Mouse (Mus musculus) CH12.LX (cell line): ENCODE data around the gene Gsto1.

ENCODE experiments used
- CHD1 ChIP-seq: IDR thresholded peaks from 2 replicates; pipeline ENCODE4 v1.6.1; 2012; ENCODE audit warnings: low read depth, low read length, improper control_type of control experiment, inconsistent platforms
- CTCF ChIP-seq, 2 experiments: IDR thresholded peaks in 1 of 2; conservative IDR thresholded peaks in 1 of 2; 2 replicates each; pipeline ENCODE4 v1.5.1; 2011 to 2012; ENCODE audit warnings: low read depth in 2 of 2, low read length in 2 of 2, improper control_type of control experiment in 1 of 2, inconsistent platforms in 1 of 2, mild to moderate bottlenecking in 1 of 2, moderate library complexity in 1 of 2
- E2F4 ChIP-seq: IDR thresholded peaks from 2 replicates; pipeline ENCODE4 v1.6.1; 2011; ENCODE audit warnings: low read depth, low read length, improper control_type of control experiment; ENCODE audit not compliant: insufficient replicate concordance
- EP300 ChIP-seq: IDR thresholded peaks from 2 replicates; pipeline ENCODE4 v1.6.1; 2011; ENCODE audit warnings: low read length, improper control_type of control experiment
- MAFK ChIP-seq: IDR thresholded peaks from 2 replicates; pipeline ENCODE4 v1.6.1; 2011; ENCODE audit warnings: low read length, improper control_type of control experiment; ENCODE audit not compliant: insufficient replicate concordance
- MAX ChIP-seq: IDR thresholded peaks from 2 replicates; pipeline ENCODE4 v1.6.1; 2011; ENCODE audit warnings: low read length, improper control_type of control experiment
- MAZ ChIP-seq: IDR thresholded peaks from 2 replicates; pipeline ENCODE4 v1.6.1; 2012; ENCODE audit warnings: low read depth, mild to moderate bottlenecking, inconsistent platforms, low read length, improper control_type of control experiment, moderate library complexity
- RAD21 ChIP-seq: IDR thresholded peaks from 2 replicates; pipeline ENCODE4 v1.6.1; 2011; ENCODE audit warnings: low read depth, mild to moderate bottlenecking, low read length, improper control_type of control experiment, moderate library complexity
- SIN3A ChIP-seq: IDR thresholded peaks from 2 replicates; pipeline ENCODE4 v1.6.1; 2012; ENCODE audit warnings: low read length, improper control_type of control experiment, inconsistent platforms
- UBTF ChIP-seq: IDR thresholded peaks from 2 replicates; pipeline ENCODE4 v1.6.1; 2012; ENCODE audit warnings: low read depth, mild to moderate bottlenecking, inconsistent platforms, low read length, improper control_type of control experiment, moderate library complexity
- USF2 ChIP-seq: conservative IDR thresholded peaks from 2 replicates; pipeline ENCODE4 v1.6.1; 2011; ENCODE audit warnings: low read depth, low read length, improper control_type of control experiment
- ZC3H11A ChIP-seq: IDR thresholded peaks from 2 replicates; pipeline ENCODE4 v1.6.1; 2012; ENCODE audit warnings: low read depth, mild to moderate bottlenecking, inconsistent platforms, low read length, improper control_type of control experiment

- no peak for TF ChIP-seq MAX
- no peak for TF ChIP-seq CTCF (conservative IDR thresholded peaks at IDR 0.05 in 1 of 2, IDR thresholded peaks at IDR 0.05 in 1 of 2; ENCODE audit: low read depth in 2 of 2, low read length in 2 of 2)
- no peak for TF ChIP-seq RAD21
- TF ChIP-seq MAZ, result no peak
- no peak for TF ChIP-seq UBTF
- TF ChIP-seq CHD1, result no peak
- no peak for TF ChIP-seq EP300
- TF ChIP-seq E2F4, result no peak
- no peak for TF ChIP-seq SIN3A
- no peak for TF ChIP-seq MAFK
- no peak for TF ChIP-seq USF2
- TF ChIP-seq ZC3H11A, result no peak
These were observed 59.4 kb downstream of the Gsto1 start for GRCm38 (mm10) chr19:47914191-47914590.
